ENCODE assay signal across 8 mouse cellular contexts in genomic region chr17:28528043-28528351, GRCm38 (mm10). TPM values are rescaled to one million over a fixed set of nuclear protein-coding genes. Genes with fewer than 3 reads are reported as not detected.
A peak's percentile ranks its signal among the peaks of the same experiment; 100 is the strongest.
DNase-seq lines count a peak whose midpoint lies in the region; ATAC-seq and TF ChIP-seq lines count a peak whose summit lies in the region.

No protein-coding gene starts in this region.

- ATAC-seq in embryonic facial prominence, embryonic 14.5 days (ENCODE audit: low read depth), result peak; percentile 74
- no peak for ATAC-seq in kidney, postnatal 0 days (replicated peaks; ENCODE audit: low FRiP score, low read depth)
- ATAC-seq in liver, embryonic 14.5 days (ENCODE audit: insufficient read depth), result no peak
- no peak for ATAC-seq in neural tube, embryonic 11.5 days (ENCODE audit: insufficient read depth, low FRiP score, low TSS enrichment)
- peak; percentile 55 for ATAC-seq in stomach, embryonic 16.5 days (ENCODE audit: insufficient read depth, low FRiP score)

- peak overlapping the region; percentile 38 for H3K27ac ChIP-seq in bone marrow, adult 2 months (ENCODE audit: control insufficient read depth, insufficient read depth, low read depth, low read length, poor library complexity)
- no peak overlapping the region for H3K27ac ChIP-seq in embryonic facial prominence, embryonic 14.5 days (replicated peaks; ENCODE audit: low read depth, low read length)
- no peak overlapping the region for H3K27ac ChIP-seq in kidney, postnatal 0 days
- no peak overlapping the region for H3K27ac ChIP-seq in liver, embryonic 14.5 days
- H3K27ac ChIP-seq in neural tube, embryonic 11.5 days (ENCODE audit: low read depth, low read length), result no peak overlapping the region
- peak overlapping the region; percentile 52; the same call in 1 of the 2 replicates for H3K27ac ChIP-seq in stomach, embryonic 16.5 days (ENCODE audit: low read length)

- DNase-seq in B cell, adult 2 months, result peak; percentile 90 to 91
- peak; percentile 86 for DNase-seq in embryonic facial prominence, embryonic 14.5 days (ENCODE audit: low spot score)
- peak; percentile 76 to 85 for DNase-seq in heart, adult 9 months (ENCODE audit: low spot score in 2 of 2)
- peak; percentile 92 for DNase-seq in kidney, postnatal 0 days (ENCODE audit: low spot score)
- peak in 2 of 3 experiments; percentile 41 to 46 for DNase-seq in liver, embryonic 14.5 days (ENCODE audit: low read depth in 3 of 3, low spot score in 3 of 3)
- DNase-seq in neural tube, embryonic 11.5 days (ENCODE audit: low spot score), result peak; percentile 84

- peak overlapping the region; percentile 28 for H3K4me3 ChIP-seq in bone marrow, adult 2 months (replicated peaks; ENCODE audit: control insufficient read depth, low read depth, low read length)
- 0 out of 2 replicates have a peak overlapping the region, but pooled peaks have one; percentile 2 for H3K4me3 ChIP-seq in embryonic facial prominence, embryonic 14.5 days (ENCODE audit: low read depth, low read length)
- no peak overlapping the region for H3K4me3 ChIP-seq in kidney, postnatal 0 days (replicated peaks; ENCODE audit: low read depth, low read length)
- H3K4me3 ChIP-seq in liver, embryonic 14.5 days (ENCODE audit: insufficient read depth in 1 of 2, low read depth in 2 of 2, low read length in 2 of 2), result 0 out of 4 replicates have a peak overlapping the region, but pooled peaks of 1 of the 2 experiments have one; percentile 11
- no peak overlapping the region for H3K4me3 ChIP-seq in neural tube, embryonic 11.5 days (ENCODE audit: low read depth, low read length)
- H3K4me3 ChIP-seq in stomach, embryonic 16.5 days (replicated peaks; ENCODE audit: low read length), result peak overlapping the region; percentile 24

- peak overlapping the region; percentile 36 for H3K4me2 ChIP-seq in embryonic facial prominence, embryonic 14.5 days (ENCODE audit: low read depth, low read length)
- peak overlapping the region; percentile 32 for H3K4me2 ChIP-seq in kidney, postnatal 0 days (ENCODE audit: low read length)
- H3K4me2 ChIP-seq in liver, embryonic 14.5 days (ENCODE audit: low read depth), result no peak overlapping the region
- H3K4me2 ChIP-seq in neural tube, embryonic 11.5 days (ENCODE audit: low read depth), result no peak overlapping the region
- H3K4me2 ChIP-seq in stomach, embryonic 16.5 days (ENCODE audit: low read depth, low read length), result peak overlapping the region; percentile 52

- 1% methylated on average over 6 of the region's 6 CpGs for WGBS in bone marrow, adult 2 months
- WGBS in embryonic facial prominence, embryonic 14.5 days, result 4% methylated on average over 6 of the region's 6 CpGs
- WGBS in kidney, postnatal 0 days, result 4% methylated on average over 6 of the region's 6 CpGs
- 1% methylated on average over 6 of the region's 6 CpGs for WGBS in liver, embryonic 14.5 days (ENCODE audit: insufficient replicate concordance)
- 9% methylated on average over 6 of the region's 6 CpGs for WGBS in neural tube, embryonic 11.5 days
- WGBS in stomach, embryonic 16.5 days, result 1% methylated on average over 6 of the region's 6 CpGs

- peaks cover 5% of the 10 kb centered on the region for H3K4me1 ChIP-seq in bone marrow, adult 2 months (ENCODE audit: control insufficient read depth, insufficient read depth, low read length)
- peaks cover 8% of the 10 kb centered on the region for H3K4me1 ChIP-seq in embryonic facial prominence, embryonic 14.5 days (ENCODE audit: control insufficient read depth, insufficient read depth, low read length)
- 0 out of 2 replicates have a peak, but pooled peaks cover 14% of the 10 kb centered on the region for H3K4me1 ChIP-seq in kidney, postnatal 0 days (replicated peaks; ENCODE audit: insufficient read depth, low read length)
- H3K4me1 ChIP-seq in liver, embryonic 14.5 days (replicated peaks; ENCODE audit: control insufficient read depth in 2 of 2, insufficient read depth in 2 of 2, low read length in 1 of 2), result peaks cover 0 to 12% of the 10 kb centered on the region in 2 experiments; a peak in 2 of 4 replicates
- no peaks in the 10 kb centered on the region for H3K4me1 ChIP-seq in neural tube, embryonic 11.5 days (ENCODE audit: control insufficient read depth, insufficient read depth, low read length)
- peaks cover 19% of the 10 kb centered on the region for H3K4me1 ChIP-seq in stomach, embryonic 16.5 days (ENCODE audit: control insufficient read depth, insufficient read depth, low read length)

- H3K36me3 ChIP-seq in embryonic facial prominence, embryonic 14.5 days (ENCODE audit: control insufficient read depth, insufficient read depth, low read length), result no peaks in the 10 kb centered on the region
- H3K36me3 ChIP-seq in kidney, postnatal 0 days (ENCODE audit: insufficient read depth, low read length), result no peaks in the 10 kb centered on the region
- H3K36me3 ChIP-seq in liver, embryonic 14.5 days (replicated peaks; ENCODE audit: control insufficient read depth, insufficient read depth, low read depth), result no peaks in the 10 kb centered on the region
- H3K36me3 ChIP-seq in neural tube, embryonic 11.5 days (ENCODE audit: control insufficient read depth, insufficient read depth, low read length), result no peaks in the 10 kb centered on the region
- no peaks in the 10 kb centered on the region for H3K36me3 ChIP-seq in stomach, embryonic 16.5 days (ENCODE audit: control insufficient read depth, insufficient read depth, low read length)

- TF ChIP-seq EP300 in liver, embryonic 14.5 days (IDR thresholded peaks at IDR 0.05; ENCODE audit: low read depth), result no peak

- H3K9ac ChIP-seq in embryonic facial prominence, embryonic 14.5 days (ENCODE audit: low read depth, low read length), result no peak overlapping the region
- H3K9ac ChIP-seq in kidney, postnatal 0 days (ENCODE audit: low read depth, low read length), result peak overlapping the region; percentile 27; the same call in 1 of the 2 replicates
- H3K9ac ChIP-seq in liver, embryonic 14.5 days (replicated peaks), result no peak overlapping the region
- no peak overlapping the region for H3K9ac ChIP-seq in neural tube, embryonic 11.5 days (ENCODE audit: low read length)
- H3K9ac ChIP-seq in stomach, embryonic 16.5 days (ENCODE audit: low read length), result peak overlapping the region; percentile 56

- peak; percentile 95 for TF ChIP-seq CTCF in bone marrow, adult 2 months (IDR thresholded peaks at IDR 0.05; ENCODE audit: control insufficient read depth, insufficient read depth, low read length)
- peak; percentile 97 for TF ChIP-seq CTCF in kidney, postnatal 0 days (IDR thresholded peaks at IDR 0.05; ENCODE audit: low read depth)
- TF ChIP-seq CTCF in liver, embryonic 14.5 days (IDR thresholded peaks at IDR 0.05; ENCODE audit: low read depth), result peak; percentile 96

- no peaks in the 10 kb centered on the region for H3K9me3 ChIP-seq in embryonic facial prominence, embryonic 14.5 days (ENCODE audit: control insufficient read depth, low read length)
- H3K9me3 ChIP-seq in kidney, postnatal 0 days (replicated peaks; ENCODE audit: low read length), result no peaks in the 10 kb centered on the region
- no peaks in the 10 kb centered on the region for H3K9me3 ChIP-seq in liver, embryonic 14.5 days (ENCODE audit: control insufficient read depth, low read length)
- no peaks in the 10 kb centered on the region for H3K9me3 ChIP-seq in neural tube, embryonic 11.5 days (ENCODE audit: control insufficient read depth, low read length)
- no peaks in the 10 kb centered on the region for H3K9me3 ChIP-seq in stomach, embryonic 16.5 days (replicated peaks; ENCODE audit: control insufficient read depth, low read length)

- TF ChIP-seq POLR2A in bone marrow, adult 2 months (IDR thresholded peaks at IDR 0.05; ENCODE audit: borderline replicate concordance, control insufficient read depth, low read depth, low read length), result no peak

- H3K27me3 ChIP-seq in embryonic facial prominence, embryonic 14.5 days (replicated peaks; ENCODE audit: control insufficient read depth, insufficient read depth, low read length), result no peaks in the 10 kb centered on the region
- H3K27me3 ChIP-seq in kidney, postnatal 0 days (ENCODE audit: insufficient read depth, low read length), result no peaks in the 10 kb centered on the region
- peaks cover 6% of the 10 kb centered on the region; the same call in 1 of the 2 replicates for H3K27me3 ChIP-seq in liver, embryonic 14.5 days (ENCODE audit: control insufficient read depth, insufficient read depth, low read length)
- H3K27me3 ChIP-seq in neural tube, embryonic 11.5 days (ENCODE audit: control insufficient read depth, insufficient read depth, low read length), result no peaks in the 10 kb centered on the region
- no peaks in the 10 kb centered on the region for H3K27me3 ChIP-seq in stomach, embryonic 16.5 days (ENCODE audit: control insufficient read depth, insufficient read depth, low read length)

RNA-seq across cellular contexts. Expression of gene Armc12, which starts 2.6 kb away (rescaled TPM):
- polyA plus RNA-seq in bone marrow, adult 2 months (2011; ENCODE audit: insufficient read depth, insufficient read length, low replicate concordance, missing spikeins), result not detected in 2 replicates
- not detected in 2 replicates for polyA plus RNA-seq in embryonic facial prominence, embryonic 14.5 days (2014; fragmentation: Nextera tagmentation; extraction: Ambion mirVana)
- polyA plus RNA-seq in kidney, postnatal 0 days (2015; fragmentation: Nextera tagmentation; extraction: Ambion mirVana), result not detected in 2 replicates
- 0.03 TPM in 1 of 2 replicates, not detected in the other for polyA plus RNA-seq in liver, embryonic 14.5 days (2012; rRNA removed)
- not detected in 2 replicates for polyA plus RNA-seq in liver, embryonic 14.5 days (2014; fragmentation: Nextera tagmentation; extraction: Ambion mirVana)
- polyA plus RNA-seq in neural tube, embryonic 11.5 days (2014; fragmentation: Nextera tagmentation; extraction: Ambion mirVana), result not detected in 2 replicates
- not detected in 2 replicates for polyA plus RNA-seq in stomach, embryonic 16.5 days (2015; fragmentation: Nextera tagmentation; extraction: Ambion mirVana)

RNA-seq across cellular contexts. Expression of gene Fkbp5, which starts 10.7 kb away (rescaled TPM):
- polyA plus RNA-seq in bone marrow, adult 2 months (2011; ENCODE audit: insufficient read depth, insufficient read length, low replicate concordance, missing spikeins), result 29.4 and 48.6 TPM in 2 replicates
- 8.4 and 11.7 TPM in 2 replicates for polyA plus RNA-seq in embryonic facial prominence, embryonic 14.5 days (2014; fragmentation: Nextera tagmentation; extraction: Ambion mirVana)
- 16.2 and 20.4 TPM in 2 replicates for polyA plus RNA-seq in kidney, postnatal 0 days (2015; fragmentation: Nextera tagmentation; extraction: Ambion mirVana)
- polyA plus RNA-seq in liver, embryonic 14.5 days (2012; rRNA removed), result 5.3 and 7.3 TPM in 2 replicates
- 3.5 and 3.6 TPM in 2 replicates for polyA plus RNA-seq in liver, embryonic 14.5 days (2014; fragmentation: Nextera tagmentation; extraction: Ambion mirVana)
- 9.7 and 11.2 TPM in 2 replicates for polyA plus RNA-seq in neural tube, embryonic 11.5 days (2014; fragmentation: Nextera tagmentation; extraction: Ambion mirVana)
- polyA plus RNA-seq in stomach, embryonic 16.5 days (2015; fragmentation: Nextera tagmentation; extraction: Ambion mirVana), result 25.5 and 27.1 TPM in 2 replicates

RNA-seq across cellular contexts. Expression of gene Clpsl2, which starts 21.2 kb away (rescaled TPM):
- not detected in 2 replicates for polyA plus RNA-seq in bone marrow, adult 2 months (2011; ENCODE audit: insufficient read depth, insufficient read length, low replicate concordance, missing spikeins)
- polyA plus RNA-seq in embryonic facial prominence, embryonic 14.5 days (2014; fragmentation: Nextera tagmentation; extraction: Ambion mirVana), result not detected in 2 replicates
- polyA plus RNA-seq in kidney, postnatal 0 days (2015; fragmentation: Nextera tagmentation; extraction: Ambion mirVana), result not detected in 2 replicates
- polyA plus RNA-seq in liver, embryonic 14.5 days (2012; rRNA removed), result not detected in 2 replicates
- polyA plus RNA-seq in liver, embryonic 14.5 days (2014; fragmentation: Nextera tagmentation; extraction: Ambion mirVana), result not detected in 2 replicates
- not detected in 2 replicates for polyA plus RNA-seq in neural tube, embryonic 11.5 days (2014; fragmentation: Nextera tagmentation; extraction: Ambion mirVana)
- polyA plus RNA-seq in stomach, embryonic 16.5 days (2015; fragmentation: Nextera tagmentation; extraction: Ambion mirVana), result not detected in 2 replicates

RNA-seq across cellular contexts. Expression of gene Clps, which starts 32.6 kb away (rescaled TPM):
- not detected in 2 replicates for polyA plus RNA-seq in bone marrow, adult 2 months (2011; ENCODE audit: insufficient read depth, insufficient read length, low replicate concordance, missing spikeins)
- not detected in 2 replicates for polyA plus RNA-seq in embryonic facial prominence, embryonic 14.5 days (2014; fragmentation: Nextera tagmentation; extraction: Ambion mirVana)
- polyA plus RNA-seq in kidney, postnatal 0 days (2015; fragmentation: Nextera tagmentation; extraction: Ambion mirVana), result not detected in 2 replicates
- polyA plus RNA-seq in liver, embryonic 14.5 days (2012; rRNA removed), result 1.2 and 3.3 TPM in 2 replicates
- 2.9 and 3.7 TPM in 2 replicates for polyA plus RNA-seq in liver, embryonic 14.5 days (2014; fragmentation: Nextera tagmentation; extraction: Ambion mirVana)
- not detected in 2 replicates for polyA plus RNA-seq in neural tube, embryonic 11.5 days (2014; fragmentation: Nextera tagmentation; extraction: Ambion mirVana)
- 3,124 and 3,837 TPM in 2 replicates for polyA plus RNA-seq in stomach, embryonic 16.5 days (2015; fragmentation: Nextera tagmentation; extraction: Ambion mirVana)

RNA-seq across cellular contexts. Expression of gene Lhfpl5, which starts 47.4 kb away (rescaled TPM):
- polyA plus RNA-seq in bone marrow, adult 2 months (2011; ENCODE audit: insufficient read depth, insufficient read length, low replicate concordance, missing spikeins), result not detected in 2 replicates
- polyA plus RNA-seq in embryonic facial prominence, embryonic 14.5 days (2014; fragmentation: Nextera tagmentation; extraction: Ambion mirVana), result 0.31 and 0.70 TPM in 2 replicates
- polyA plus RNA-seq in kidney, postnatal 0 days (2015; fragmentation: Nextera tagmentation; extraction: Ambion mirVana), result 0.17 TPM in 1 of 2 replicates, not detected in the other
- polyA plus RNA-seq in liver, embryonic 14.5 days (2012; rRNA removed), result not detected in 2 replicates
- not detected in 2 replicates for polyA plus RNA-seq in liver, embryonic 14.5 days (2014; fragmentation: Nextera tagmentation; extraction: Ambion mirVana)
- polyA plus RNA-seq in neural tube, embryonic 11.5 days (2014; fragmentation: Nextera tagmentation; extraction: Ambion mirVana), result 1.8 and 2.4 TPM in 2 replicates
- polyA plus RNA-seq in stomach, embryonic 16.5 days (2015; fragmentation: Nextera tagmentation; extraction: Ambion mirVana), result 0.82 and 0.87 TPM in 2 replicates

Comparison
In these comparisons a context has a peak if more than half of its experiments do, and no peak if none do; other contexts are left out.
1. H3K27ac ChIP-seq: peak in bone marrow, adult 2 months (single experiment) and stomach, embryonic 16.5 days (single experiment); none in embryonic facial prominence, embryonic 14.5 days (single experiment), kidney, postnatal 0 days (single experiment), liver, embryonic 14.5 days (single experiment) and neural tube, embryonic 11.5 days (single experiment).
2. H3K4me3 ChIP-seq: peak in bone marrow, adult 2 months (single experiment), embryonic facial prominence, embryonic 14.5 days (single experiment) and stomach, embryonic 16.5 days (single experiment); none in kidney, postnatal 0 days (single experiment) and neural tube, embryonic 11.5 days (single experiment).
3. ATAC-seq: peak in embryonic facial prominence, embryonic 14.5 days (single experiment) and stomach, embryonic 16.5 days (single experiment); none in kidney, postnatal 0 days (single experiment), liver, embryonic 14.5 days (single experiment) and neural tube, embryonic 11.5 days (single experiment).
4. H3K4me2 ChIP-seq: peak in embryonic facial prominence, embryonic 14.5 days (single experiment), kidney, postnatal 0 days (single experiment) and stomach, embryonic 16.5 days (single experiment); none in liver, embryonic 14.5 days (single experiment) and neural tube, embryonic 11.5 days (single experiment).
5. H3K9ac ChIP-seq: peak in kidney, postnatal 0 days (single experiment) and stomach, embryonic 16.5 days (single experiment); none in embryonic facial prominence, embryonic 14.5 days (single experiment), liver, embryonic 14.5 days (single experiment) and neural tube, embryonic 11.5 days (single experiment).
6. Peak in every context shown above with its lines, with median percentiles within 50 percentile points of each other: DNase-seq and CTCF ChIP-seq.